Mouse (Mus musculus) bone marrow macrophage, adult 2 months (primary cell): ENCODE data around the gene Ptpro. TPM values are rescaled to one million over a fixed set of nuclear protein-coding genes. Genes with fewer than 3 reads are reported as not detected.

Source experiments
- H3K27ac ChIP-seq: 2 replicates; pipeline ENCODE4 v1.5.1; 2012; ENCODE audit warnings: low read depth, low read length; ENCODE audit not compliant: insufficient read depth
- H3K4me1 ChIP-seq: 2 replicates; pipeline ENCODE4 v1.6.1; 2012; ENCODE audit warnings: low read length; ENCODE audit not compliant: control insufficient read depth, insufficient read depth
- H3K4me3 ChIP-seq: 2 replicates; pipeline ENCODE4 v1.5.1; 2012; ENCODE audit warnings: mild to moderate bottlenecking, low read length, moderate library complexity; ENCODE audit not compliant: insufficient read depth
- CTCF ChIP-seq: IDR thresholded peaks from 2 replicates; pipeline ENCODE4 v1.5.1; 2012; ENCODE audit warnings: low read depth, mild to moderate bottlenecking, low read length, moderate library complexity
- POLR2A ChIP-seq: IDR thresholded peaks from 2 replicates; pipeline ENCODE4 v1.6.1; 2012; ENCODE audit warnings: mild to moderate bottlenecking, low read depth, low read length, borderline replicate concordance
- polyA plus RNA-seq: library from polyadenylated mRNA; stranded (reverse); fragments of >200 nt; gene quantifications from 2 replicates; pipeline ENCODE4 v1.2.4, GENCODE M21; 2012; ENCODE audit not compliant: missing spikeins, insufficient read depth, insufficient read length

Ptpro gene
- polyA plus RNA-seq, 1 experiment = 155 TPM

DNA sequence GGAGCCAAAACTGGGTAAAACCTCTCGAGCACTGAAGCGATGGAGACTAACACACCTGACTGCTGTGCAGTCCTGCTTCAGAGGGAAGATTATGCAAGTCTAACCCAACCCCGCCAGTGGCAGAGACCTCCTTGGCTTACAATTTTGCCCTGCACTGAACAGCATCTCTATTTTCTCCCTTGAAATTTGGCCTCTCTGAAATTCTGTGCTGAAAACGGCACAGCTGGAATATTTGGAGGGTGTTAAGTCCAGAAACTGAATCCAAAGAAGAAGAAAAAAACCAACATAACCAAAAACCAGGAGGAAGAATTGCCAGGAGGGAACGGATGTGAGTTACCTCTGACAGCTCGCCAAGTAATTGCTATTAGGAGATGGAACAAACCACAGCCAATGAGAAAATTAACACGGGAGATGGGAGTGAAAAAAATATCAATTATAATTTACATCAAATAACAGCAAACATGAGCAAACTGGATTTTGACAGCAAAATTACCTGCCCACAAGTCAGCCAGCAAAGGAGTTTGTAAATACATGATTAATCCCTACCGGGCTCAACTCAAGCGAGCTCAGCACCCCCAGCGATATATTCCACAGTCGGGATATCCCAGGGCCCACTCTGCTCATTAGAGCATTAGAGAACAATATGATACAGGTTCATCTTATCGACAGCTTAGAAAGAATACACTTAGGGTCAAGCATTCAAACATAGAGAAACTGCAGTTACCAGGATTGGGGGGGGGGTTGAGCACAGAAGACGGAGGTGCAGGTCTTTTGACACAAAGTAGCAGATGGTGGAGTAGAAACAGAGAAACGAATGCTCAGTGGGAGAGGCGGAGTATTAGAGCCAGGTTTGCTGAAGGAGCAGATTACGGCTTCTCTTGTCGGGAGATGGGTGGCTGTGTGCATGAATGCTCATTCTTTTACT lies 241.4 kb downstream of the Ptpro start:
- Histone ChIP-seq H3K4me3 (no peak overlapping the region), H3K4me1 (no peaks in the 10 kb centered on the region), H3K27ac (no peak overlapping the region)
- TF ChIP-seq CTCF (no peak), POLR2A (no peak)

DNA sequence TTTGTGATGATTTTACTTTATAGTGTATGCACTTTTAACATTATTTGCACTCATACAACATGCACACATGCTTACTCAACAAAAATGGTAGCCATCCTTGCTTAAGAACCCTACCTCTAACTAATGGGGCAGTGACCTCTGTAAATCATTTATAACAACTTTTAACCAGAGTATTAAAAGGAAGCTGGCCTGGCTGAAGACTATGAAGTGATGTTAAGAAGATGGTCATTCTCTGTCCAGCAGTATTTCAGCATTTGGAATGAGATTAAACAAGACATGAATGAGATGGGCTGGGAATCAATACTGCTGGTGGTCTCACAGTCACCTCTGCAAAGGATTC lies 242.0 kb downstream of the Ptpro start:
- Histone ChIP-seq H3K4me3 (no peak overlapping the region), H3K27ac (no peak overlapping the region), H3K4me1 (no peaks in the 10 kb centered on the region)
- no peak for TF ChIP-seq CTCF
- TF ChIP-seq POLR2A = no peak

DNA sequence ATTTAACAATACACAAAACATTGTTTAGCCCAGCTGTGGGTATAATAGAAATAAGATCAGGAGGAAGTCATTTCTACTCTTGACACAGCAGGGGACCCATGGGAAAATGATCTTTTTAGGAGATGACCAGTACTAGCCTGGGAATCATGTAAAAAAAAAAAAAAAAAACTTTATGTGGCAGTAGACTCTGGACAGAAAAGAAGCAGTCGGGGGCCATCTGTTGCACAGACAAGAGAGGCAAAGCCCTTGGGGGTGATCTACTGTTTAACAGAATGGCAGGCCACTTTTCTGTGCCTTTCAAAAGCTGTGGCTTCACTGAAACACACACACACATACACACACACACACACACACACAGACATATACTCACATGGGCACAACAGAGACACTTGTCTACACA lies 242.7 kb downstream of the Ptpro start:
- Histone ChIP-seq H3K4me1 (no peaks in the 10 kb centered on the region), H3K27ac (no peak overlapping the region), H3K4me3 (no peak overlapping the region)
- no peak for TF ChIP-seq POLR2A
- no peak for TF ChIP-seq CTCF

DNA sequence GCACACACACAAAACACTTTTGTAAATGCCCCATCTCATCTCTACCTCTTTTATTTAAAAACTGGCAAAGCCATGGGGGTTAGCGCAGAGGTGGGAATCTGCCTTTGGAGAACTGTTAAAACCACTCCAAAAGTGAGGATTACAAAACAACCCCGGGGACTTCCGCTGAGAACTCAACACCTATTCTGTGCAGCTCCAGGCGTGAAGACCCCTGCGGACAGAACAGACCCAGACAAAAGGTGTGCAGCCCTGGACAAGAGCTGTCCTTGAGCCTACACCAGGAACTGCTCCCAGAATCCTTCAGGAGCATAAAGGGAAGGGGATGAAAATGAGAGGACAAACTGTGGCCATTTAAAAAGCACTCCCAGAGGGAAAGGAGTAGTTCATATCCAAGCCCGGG lies 243.1 kb downstream of the Ptpro start:
- TF ChIP-seq POLR2A (no peak), CTCF (no peak)
- no peaks in the 10 kb centered on the region for H3K4me1 ChIP-seq
- no peak overlapping the region for H3K27ac ChIP-seq

DNA sequence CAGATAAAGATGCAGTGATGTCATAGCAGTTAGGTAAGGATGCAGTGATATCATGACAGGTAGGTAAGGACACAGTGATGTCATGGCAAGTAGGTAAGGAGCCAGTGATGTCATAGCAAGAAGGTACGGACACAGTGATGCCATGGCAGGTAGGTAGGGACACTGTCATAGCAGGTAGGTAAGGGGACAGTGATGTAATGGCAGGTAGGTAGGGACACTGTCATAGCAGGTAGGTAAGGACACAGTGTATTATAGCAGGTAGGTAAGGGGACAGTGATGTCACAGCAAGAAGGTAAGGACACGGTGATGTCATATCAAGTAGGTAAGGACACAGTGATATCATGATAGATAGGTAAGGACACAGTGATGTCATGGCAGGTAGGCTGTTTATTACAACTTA lies 244.4 kb downstream of the Ptpro start:
- no peak for TF ChIP-seq CTCF
- no peak for TF ChIP-seq POLR2A
- Histone ChIP-seq H3K27ac (no peak overlapping the region), H3K4me1 (no peaks in the 10 kb centered on the region), H3K4me3 (no peak overlapping the region)

More for the DNA sequence above, 243.1 kb downstream of the Ptpro start:
- no peak overlapping the region for H3K4me3 ChIP-seq

DNA sequence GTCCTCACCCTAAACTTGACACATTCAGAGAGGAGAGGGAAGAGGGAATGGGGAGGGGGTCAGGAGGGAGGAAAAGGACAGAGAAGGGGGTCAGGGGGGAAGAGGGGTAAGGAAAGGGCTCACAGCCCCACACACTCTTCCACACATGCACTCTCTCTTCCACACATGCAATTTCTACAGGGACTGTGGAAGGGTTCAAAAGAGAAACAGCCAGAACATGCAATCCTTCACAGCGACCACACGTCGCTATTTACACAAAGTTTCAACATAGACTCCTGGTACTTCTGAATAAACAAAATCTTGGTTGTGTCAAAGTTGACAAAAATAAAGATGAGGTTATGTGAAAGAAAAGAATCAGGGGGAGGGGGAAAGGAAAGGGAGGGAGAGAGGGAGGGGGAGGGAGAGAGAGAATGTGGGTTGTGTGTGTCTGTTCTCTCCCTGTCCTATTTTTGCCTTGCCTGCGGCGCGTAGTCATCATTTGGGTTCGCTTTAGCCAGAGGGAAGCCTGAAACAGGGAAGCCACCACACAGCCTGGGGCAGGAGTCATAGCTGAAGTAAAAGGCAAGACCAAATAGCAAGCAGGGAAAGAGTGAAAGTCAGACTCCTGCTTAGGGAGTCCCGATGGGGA lies 245.2 kb downstream of the Ptpro start:
- TF ChIP-seq CTCF (no peak), POLR2A (no peak)
- H3K4me3 ChIP-seq = no peak overlapping the region
- no peak overlapping the region for H3K27ac ChIP-seq
- no peaks in the 10 kb centered on the region for H3K4me1 ChIP-seq

DNA sequence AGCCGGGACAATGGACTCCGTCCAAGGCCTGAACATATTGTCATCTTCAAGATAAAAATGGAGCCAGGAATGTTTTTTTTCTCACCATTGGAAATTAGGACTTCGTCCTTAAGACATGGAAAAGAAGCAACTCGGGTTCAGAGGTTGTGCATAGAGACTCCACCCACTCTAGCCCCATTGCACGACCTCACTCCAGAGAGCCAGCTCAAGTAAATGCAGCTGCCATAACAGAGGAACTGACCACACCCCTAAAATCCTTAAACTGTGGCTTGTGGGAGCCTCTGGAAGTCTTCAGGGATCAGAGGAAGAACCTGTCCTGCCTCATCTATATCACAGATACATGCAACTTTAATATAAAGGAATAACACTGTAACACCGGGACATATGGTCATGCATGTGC lies 246.7 kb downstream of the Ptpro start:
- H3K27ac ChIP-seq = no peak overlapping the region
- no peaks in the 10 kb centered on the region; the same call in 1 of the 2 replicates for H3K4me1 ChIP-seq
- TF ChIP-seq POLR2A (no peak), CTCF (no peak)
- H3K4me3 ChIP-seq = no peak overlapping the region

DNA sequence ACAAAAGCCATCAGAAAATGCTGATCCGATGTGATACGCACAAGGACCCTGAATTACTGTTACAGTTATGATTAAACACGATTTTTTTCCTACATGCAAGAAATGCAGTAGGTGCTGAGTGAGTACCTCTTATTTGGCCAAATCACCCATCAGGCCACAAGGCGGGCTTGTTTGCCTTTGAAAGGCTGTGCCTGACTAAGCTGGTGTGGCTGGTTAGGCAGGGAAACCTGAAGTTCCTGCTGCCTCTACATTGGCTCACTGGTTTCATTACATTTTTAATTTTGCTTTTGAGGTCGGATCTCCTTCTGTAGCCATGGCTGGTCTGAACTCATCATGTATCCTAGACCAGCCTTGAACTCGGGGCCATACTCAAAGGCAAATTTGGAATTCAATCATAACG lies 250.9 kb downstream of the Ptpro start:
- no peak overlapping the region for H3K4me3 ChIP-seq
- H3K4me1 ChIP-seq = no peaks in the 10 kb centered on the region; the same call in 1 of the 2 replicates
- TF ChIP-seq POLR2A (no peak), CTCF (no peak)
- no peak overlapping the region for H3K27ac ChIP-seq

DNA sequence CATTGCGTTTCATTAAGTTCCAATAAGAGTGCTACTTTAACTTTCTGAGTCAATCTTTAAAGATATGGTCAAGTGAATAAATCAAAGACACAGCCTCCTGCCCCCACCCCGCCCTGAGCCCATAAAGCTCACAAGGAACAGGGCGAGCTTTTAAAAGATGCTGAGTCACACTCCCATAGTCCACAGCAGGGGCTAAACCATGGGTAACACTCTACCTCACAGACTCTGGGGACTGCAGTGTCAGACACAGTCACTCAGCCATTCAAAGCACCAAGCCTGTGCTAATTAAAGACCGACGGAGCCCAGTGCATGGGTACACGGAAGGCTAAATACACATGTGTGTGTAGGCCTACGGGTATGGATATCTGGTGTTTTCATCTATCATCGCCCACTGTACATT lies 251.3 kb downstream of the Ptpro start:
- Histone ChIP-seq H3K4me3 (no peak overlapping the region), H3K27ac (no peak overlapping the region), H3K4me1 (no peaks in the 10 kb centered on the region; the same call in 1 of the 2 replicates)
- TF ChIP-seq CTCF = no peak

DNA sequence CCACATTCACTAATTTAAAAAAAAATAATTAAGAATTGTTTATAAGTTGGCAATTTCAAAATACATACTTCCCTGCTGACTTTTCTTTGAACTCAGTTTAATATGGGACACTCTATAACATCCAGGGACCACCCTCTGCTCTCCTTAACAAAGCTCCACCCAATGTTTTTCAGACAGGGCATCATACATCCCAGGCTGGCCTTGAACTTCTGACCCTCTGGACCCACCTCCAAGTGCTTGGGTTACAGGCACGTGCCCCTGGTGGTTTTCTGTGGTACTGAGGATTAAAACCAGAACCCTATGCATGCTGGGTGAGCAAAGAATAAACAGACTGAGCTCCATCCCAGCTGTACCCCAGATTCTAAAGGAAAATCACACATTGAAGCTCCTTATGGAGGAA lies 251.9 kb downstream of the Ptpro start:
- Histone ChIP-seq H3K4me1 (no peaks in the 10 kb centered on the region; the same call in 1 of the 2 replicates), H3K4me3 (no peak overlapping the region), H3K27ac (no peak overlapping the region)
- TF ChIP-seq POLR2A (no peak), CTCF (no peak)
